Mouse (Mus musculus): ENCODE results near the gene A4galt. TPM values are rescaled to one million over a fixed set of nuclear protein-coding genes. Genes with fewer than 3 reads are reported as not detected.

The A4galt gene
- polyA plus RNA-seq, 1 experiment: 30.6 TPM

GRCm38 (mm10) chr15:83226066-83226834 is 25.3 kb downstream of the A4galt start:
- DNase-seq (ENCODE audit: low read depth): no peak

GRCm38 (mm10) chr15:83224136-83224766 is 27.3 kb downstream of the A4galt start:
- no peak for DNase-seq (ENCODE audit: low read depth)

GRCm38 (mm10) chr15:83223208-83223962 is 28.2 kb downstream of the A4galt start:
- DNase-seq (ENCODE audit: low read depth): no peak

- no peak for DNase-seq (ENCODE audit: low read depth)
These were observed 29.9 kb downstream of the A4galt start for GRCm38 (mm10) chr15:83221721-83222120.

- DNase-seq (ENCODE audit: low read depth): no peak
These were observed 31.1 kb downstream of the A4galt start for GRCm38 (mm10) chr15:83220368-83221013.

GRCm38 (mm10) chr15:83215322-83216216 is 36.0 kb downstream of the A4galt start:
- no peak for DNase-seq (ENCODE audit: low read depth)

GRCm38 (mm10) chr15:83210229-83210628 is 41.3 kb downstream of the A4galt start:
- no peak for DNase-seq (ENCODE audit: low read depth)

GRCm38 (mm10) chr15:83209719-83210118 is 41.9 kb downstream of the A4galt start:
- DNase-seq (ENCODE audit: low read depth): no peak

- DNase-seq (ENCODE audit: low read depth): no peak
These were observed 42.4 kb downstream of the A4galt start for GRCm38 (mm10) chr15:83209092-83209695.

- DNase-seq (ENCODE audit: low read depth): no peak
These were observed 46.7 kb downstream of the A4galt start for GRCm38 (mm10) chr15:83204731-83205451.

- no peak for DNase-seq (ENCODE audit: low read depth)
These were observed 49.2 kb downstream of the A4galt start for GRCm38 (mm10) chr15:83202412-83202811.

- DNase-seq (ENCODE audit: low read depth): no peak
These were observed 58.2 kb downstream of the A4galt start for GRCm38 (mm10) chr15:83193413-83193812.

- no peak for DNase-seq (ENCODE audit: low read depth)
These were observed 69.2 kb downstream of the A4galt start for GRCm38 (mm10) chr15:83182351-83182750.

- DNase-seq (ENCODE audit: low read depth): no peak
These were observed 69.7 kb downstream of the A4galt start for GRCm38 (mm10) chr15:83181800-83182330.

GRCm38 (mm10) chr15:83180004-83180403 is 71.6 kb downstream of the A4galt start:
- no peak for DNase-seq (ENCODE audit: low read depth)
